Mouse (Mus musculus) adipocyte (in vitro differentiated cells): ENCODE data around the gene Kctd11.
A peak's percentile ranks its signal among the peaks of the same experiment; 100 is the strongest.

Experiments
- DNase-seq: peaks from one replicate; pipeline ENCODE4 v3.0.0-alpha.2; 2016; ENCODE audit warnings: low spot score

Kctd11 gene

GRCm38 (mm10) chr11:69848021-69848420 is 33.2 kb downstream of the Kctd11 start:
- DNase-seq, result no peak

- DNase-seq, result no peak
Observed at GRCm38 (mm10) chr11:69846738-69847688, 34.2 kb downstream of the Kctd11 start.

- DNase-seq, result peak; percentile 86
Observed at GRCm38 (mm10) chr11:69846198-69846680, 35.0 kb downstream of the Kctd11 start, which contains the start of gene Plscr3. Gene Plscr3, plus strand, starts transcription at chr11:69846376.

- DNase-seq, result peak; percentile 56
Observed at GRCm38 (mm10) chr11:69838714-69839104, 42.5 kb downstream of the Kctd11 start.

- peak; percentile 98 for DNase-seq
Observed at GRCm38 (mm10) chr11:69837952-69838713, 43.1 kb downstream of the Kctd11 start, which contains the start of gene Tmem256. Gene Tmem256, plus strand, starts transcription at chr11:69838514.

GRCm38 (mm10) chr11:69837604-69837951 is 43.6 kb downstream of the Kctd11 start, which contains the start of gene Nlgn2:
Gene Nlgn2, minus strand, starts transcription at chr11:69837784.
- no peak for DNase-seq

- peak; percentile 23 for DNase-seq
Observed at GRCm38 (mm10) chr11:69836703-69837576, 44.3 kb downstream of the Kctd11 start.

GRCm38 (mm10) chr11:69835966-69836335 is 45.3 kb downstream of the Kctd11 start:
- no peak for DNase-seq

GRCm38 (mm10) chr11:69835326-69835965 is 45.8 kb downstream of the Kctd11 start:
- DNase-seq, result no peak

- DNase-seq, result no peak
Observed at GRCm38 (mm10) chr11:69834001-69834549, 47.1 kb downstream of the Kctd11 start.

- DNase-seq, result no peak
Observed at GRCm38 (mm10) chr11:69833554-69833953, 47.7 kb downstream of the Kctd11 start.

- DNase-seq, result no peak
Observed at GRCm38 (mm10) chr11:69828832-69829231, 52.4 kb downstream of the Kctd11 start.
